Mouse (Mus musculus): ENCODE results near the gene Nxph1. TPM values are rescaled to one million over a fixed set of nuclear protein-coding genes. Genes with fewer than 3 reads are reported as not detected.

The Nxph1 gene
- polyA plus RNA-seq, 1 experiment from 2014 or later: 0.12 TPM

GRCm38 (mm10) chr6:8956743-8957528 lies 8.7 kb downstream of the Nxph1 start:
- H3K4me1 ChIP-seq (ENCODE audit: control insufficient read depth, insufficient read depth, low read length): no peaks in the 10 kb centered on the region
- no peak for ATAC-seq (ENCODE audit: insufficient number of reproducible peaks, low FRiP score, low TSS enrichment, low read depth)
- no peak overlapping the region for H3K4me2 ChIP-seq (ENCODE audit: low read depth, severe bottlenecking)
- peaks cover 62% of the 10 kb centered on the region for H3K27me3 ChIP-seq (ENCODE audit: control insufficient read depth, insufficient read depth, low read length)
- H3K4me3 ChIP-seq (ENCODE audit: low read depth, low read length): no peak overlapping the region
- DNase-seq (ENCODE audit: low spot score): no peak
- no peak overlapping the region for H3K27ac ChIP-seq (replicated peaks; ENCODE audit: low read depth, low read length)
- H3K9me3 ChIP-seq (ENCODE audit: control insufficient read depth, low read length): no peaks in the 10 kb centered on the region
- H3K9ac ChIP-seq (ENCODE audit: low read length): no peak overlapping the region
- H3K36me3 ChIP-seq (ENCODE audit: control insufficient read depth, insufficient read depth, low read length): no peaks in the 10 kb centered on the region
- WGBS: under 1% methylated on average over 25 of the region's 25 CpGs

- H3K27me3 ChIP-seq (ENCODE audit: control insufficient read depth, insufficient read depth, low read length): peaks cover 56% of the 10 kb centered on the region
- peak; percentile 81 for ATAC-seq (ENCODE audit: insufficient number of reproducible peaks, low FRiP score, low TSS enrichment, low read depth)
- no peak overlapping the region for H3K4me3 ChIP-seq (ENCODE audit: low read depth, low read length)
- H3K9ac ChIP-seq (ENCODE audit: low read length): no peak overlapping the region
- no peaks in the 10 kb centered on the region for H3K4me1 ChIP-seq (ENCODE audit: control insufficient read depth, insufficient read depth, low read length)
- H3K9me3 ChIP-seq (ENCODE audit: control insufficient read depth, low read length): no peaks in the 10 kb centered on the region
- under 1% methylated on average over 15 of the region's 15 CpGs for WGBS
- DNase-seq (ENCODE audit: low spot score): peak; percentile 81
- H3K4me2 ChIP-seq (ENCODE audit: low read depth, severe bottlenecking): peak overlapping the region; percentile 28; the same call in 1 of the 2 replicates
- no peaks in the 10 kb centered on the region for H3K36me3 ChIP-seq (ENCODE audit: control insufficient read depth, insufficient read depth, low read length)
- H3K27ac ChIP-seq (replicated peaks; ENCODE audit: low read depth, low read length): no peak overlapping the region
Observed at GRCm38 (mm10) chr6:8957529-8957887, 9.3 kb downstream of the Nxph1 start.

- Histone ChIP-seq H3K9me3 (ENCODE audit: control insufficient read depth, low read length) (no peaks in the 10 kb centered on the region), H3K27ac (replicated peaks; ENCODE audit: low read depth, low read length) (no peak overlapping the region), H3K4me1 (ENCODE audit: control insufficient read depth, insufficient read depth, low read length) (no peaks in the 10 kb centered on the region), H3K9ac (ENCODE audit: low read length) (no peak overlapping the region), H3K4me3 (ENCODE audit: low read depth, low read length) (no peak overlapping the region), H3K36me3 (ENCODE audit: control insufficient read depth, insufficient read depth, low read length) (no peaks in the 10 kb centered on the region), H3K4me2 (ENCODE audit: low read depth, severe bottlenecking) (no peak overlapping the region; the same call in 1 of the 2 replicates), H3K27me3 (ENCODE audit: control insufficient read depth, insufficient read depth, low read length) (peaks cover 48% of the 10 kb centered on the region)
- WGBS: 4% methylated on average over 28 of the region's 28 CpGs
- ATAC-seq (ENCODE audit: insufficient number of reproducible peaks, low FRiP score, low TSS enrichment, low read depth) (peak; percentile 65; the same call in 1 of the 2 replicates), DNase-seq (ENCODE audit: low spot score) (peak; percentile 54)
Observed at GRCm38 (mm10) chr6:8958081-8958919, 10.1 kb downstream of the Nxph1 start.

- 87% methylated on average over 4 of the region's 4 CpGs for WGBS
- no peak overlapping the region for H3K4me3 ChIP-seq (ENCODE audit: low read depth, low read length)
Observed at GRCm38 (mm10) chr6:8959810-8960209, 11.6 kb downstream of the Nxph1 start.

DNA sequence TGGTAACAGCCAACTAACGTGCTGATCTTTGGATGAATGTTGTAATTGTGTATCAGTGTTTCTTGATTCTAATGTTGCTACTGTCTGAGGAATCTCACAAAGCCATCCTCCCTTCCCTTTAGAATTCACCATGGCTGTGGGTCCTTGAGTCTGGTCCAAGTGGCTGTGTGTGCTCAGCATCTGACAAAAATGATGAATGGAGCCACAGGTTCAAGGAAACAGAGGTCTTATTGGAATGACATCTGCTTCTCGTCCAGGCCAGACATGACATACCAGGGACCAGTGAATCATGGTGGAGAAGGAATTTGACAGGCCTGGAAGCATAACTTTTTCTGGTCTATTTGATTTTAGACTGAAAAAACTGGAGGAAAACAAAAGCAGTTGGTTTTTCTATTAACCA lies 22.3 kb downstream of the Nxph1 start:
- no peak for DNase-seq (ENCODE audit: low spot score)
- no peak for ATAC-seq (ENCODE audit: insufficient number of reproducible peaks, low FRiP score, low TSS enrichment, low read depth)
- H3K4me1 ChIP-seq (ENCODE audit: control insufficient read depth, insufficient read depth, low read length): no peaks in the 10 kb centered on the region
- H3K4me3 ChIP-seq (ENCODE audit: low read depth, low read length): no peak overlapping the region
- H3K9me3 ChIP-seq (ENCODE audit: control insufficient read depth, low read length): no peaks in the 10 kb centered on the region
- no peaks in the 10 kb centered on the region for H3K27me3 ChIP-seq (ENCODE audit: control insufficient read depth, insufficient read depth, low read length)
- H3K36me3 ChIP-seq (ENCODE audit: control insufficient read depth, insufficient read depth, low read length): no peaks in the 10 kb centered on the region
- no peak overlapping the region for H3K4me2 ChIP-seq (ENCODE audit: low read depth, severe bottlenecking)
- no peak overlapping the region for H3K9ac ChIP-seq (ENCODE audit: low read length)
- WGBS: 61% methylated on average over 2 of the region's 2 CpGs
- no peak overlapping the region for H3K27ac ChIP-seq (replicated peaks; ENCODE audit: low read depth, low read length)

More at GRCm38 (mm10) chr6:8959810-8960209, 11.6 kb downstream of the Nxph1 start:
- no peak overlapping the region for H3K9ac ChIP-seq (ENCODE audit: low read length)
- H3K4me2 ChIP-seq (ENCODE audit: low read depth, severe bottlenecking): no peak overlapping the region
- no peak overlapping the region for H3K27ac ChIP-seq (replicated peaks; ENCODE audit: low read depth, low read length)
- no peaks in the 10 kb centered on the region for H3K36me3 ChIP-seq (ENCODE audit: control insufficient read depth, insufficient read depth, low read length)
- H3K4me1 ChIP-seq (ENCODE audit: control insufficient read depth, insufficient read depth, low read length): no peaks in the 10 kb centered on the region
- no peaks in the 10 kb centered on the region for H3K9me3 ChIP-seq (ENCODE audit: control insufficient read depth, low read length)
- ATAC-seq (ENCODE audit: insufficient number of reproducible peaks, low FRiP score, low TSS enrichment, low read depth) (no peak), DNase-seq (ENCODE audit: low spot score) (no peak)
- peaks cover 35% of the 10 kb centered on the region for H3K27me3 ChIP-seq (ENCODE audit: control insufficient read depth, insufficient read depth, low read length)

GRCm38 (mm10) chr6:8979237-8979871 lies 31.1 kb downstream of the Nxph1 start:
- Histone ChIP-seq H3K9me3 (ENCODE audit: control insufficient read depth, low read length) (no peaks in the 10 kb centered on the region), H3K27me3 (ENCODE audit: control insufficient read depth, insufficient read depth, low read length) (no peaks in the 10 kb centered on the region), H3K4me2 (ENCODE audit: low read depth, severe bottlenecking) (no peak overlapping the region), H3K9ac (ENCODE audit: low read length) (no peak overlapping the region), H3K27ac (replicated peaks; ENCODE audit: low read depth, low read length) (no peak overlapping the region), H3K4me3 (ENCODE audit: low read depth, low read length) (no peak overlapping the region), H3K4me1 (ENCODE audit: control insufficient read depth, insufficient read depth, low read length) (no peaks in the 10 kb centered on the region), H3K36me3 (ENCODE audit: control insufficient read depth, insufficient read depth, low read length) (no peaks in the 10 kb centered on the region)
- no peak for DNase-seq (ENCODE audit: low spot score)
- no peak for ATAC-seq (ENCODE audit: insufficient number of reproducible peaks, low FRiP score, low TSS enrichment, low read depth)
- 55% methylated on average over 4 of the region's 4 CpGs for WGBS

- Histone ChIP-seq H3K9me3 (ENCODE audit: control insufficient read depth, low read length) (no peaks in the 10 kb centered on the region), H3K4me1 (ENCODE audit: control insufficient read depth, insufficient read depth, low read length) (no peaks in the 10 kb centered on the region), H3K4me3 (ENCODE audit: low read depth, low read length) (no peak overlapping the region), H3K4me2 (ENCODE audit: low read depth, severe bottlenecking) (no peak overlapping the region), H3K36me3 (ENCODE audit: control insufficient read depth, insufficient read depth, low read length) (no peaks in the 10 kb centered on the region), H3K27ac (replicated peaks; ENCODE audit: low read depth, low read length) (no peak overlapping the region), H3K27me3 (ENCODE audit: control insufficient read depth, insufficient read depth, low read length) (no peaks in the 10 kb centered on the region), H3K9ac (ENCODE audit: low read length) (no peak overlapping the region)
- ATAC-seq (ENCODE audit: insufficient number of reproducible peaks, low FRiP score, low TSS enrichment, low read depth) (no peak), DNase-seq (ENCODE audit: low spot score) (no peak)
- 53% methylated on average over 12 of the region's 12 CpGs for WGBS
Observed at GRCm38 (mm10) chr6:8996301-8996943, 48.2 kb downstream of the Nxph1 start.

DNA sequence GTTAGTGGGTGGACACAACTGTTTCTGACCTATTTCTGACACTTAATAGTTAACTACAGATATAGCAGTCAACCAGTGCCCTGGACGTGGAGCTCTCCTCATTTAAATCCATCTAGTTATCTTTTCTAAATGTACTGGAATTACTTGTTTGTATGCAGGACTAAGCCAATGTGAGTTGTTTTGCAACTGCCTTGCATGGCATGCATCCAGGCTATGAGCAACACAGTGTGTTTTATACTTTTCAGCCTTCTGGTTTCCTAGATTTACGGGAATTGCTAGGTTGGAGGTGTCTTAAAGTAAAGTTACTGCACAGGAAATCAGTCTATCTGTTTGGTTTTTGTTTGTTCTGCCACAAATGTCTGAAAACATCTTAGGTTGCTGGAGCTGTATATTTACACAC lies 49.1 kb downstream of the Nxph1 start:
- Histone ChIP-seq H3K4me1 (ENCODE audit: control insufficient read depth, insufficient read depth, low read length) (no peaks in the 10 kb centered on the region), H3K27me3 (ENCODE audit: control insufficient read depth, insufficient read depth, low read length) (no peaks in the 10 kb centered on the region), H3K9ac (ENCODE audit: low read length) (no peak overlapping the region), H3K27ac (replicated peaks; ENCODE audit: low read depth, low read length) (no peak overlapping the region), H3K9me3 (ENCODE audit: control insufficient read depth, low read length) (no peaks in the 10 kb centered on the region), H3K36me3 (ENCODE audit: control insufficient read depth, insufficient read depth, low read length) (no peaks in the 10 kb centered on the region), H3K4me3 (ENCODE audit: low read depth, low read length) (no peak overlapping the region), H3K4me2 (ENCODE audit: low read depth, severe bottlenecking) (no peak overlapping the region)
- no peak for ATAC-seq (ENCODE audit: insufficient number of reproducible peaks, low FRiP score, low TSS enrichment, low read depth)
- no peak for DNase-seq (ENCODE audit: low spot score)
- WGBS: 83% methylated on average over 2 of the region's 2 CpGs

Measured in limb, embryonic 11.5 days (tissue).